10 mouse cellular contexts compared by ENCODE assay signal in genomic region chr6:4483937-4484601, GRCm38 (mm10). TPM values are rescaled to one million over a fixed set of nuclear protein-coding genes. Genes with fewer than 3 reads are reported as not detected.
A peak's percentile ranks its signal among the peaks of the same experiment; 100 is the strongest.
DNase-seq lines count a peak whose midpoint lies in the region; ATAC-seq lines count a peak whose summit lies in the region.
"Had no signal": no experiment of that assay in that cellular context is flagged by ENCODE, and none has a peak within 500 bp of the region (broad histone marks: within the 10 kb centered on the region; RNA-seq: fewer than 3 reads in every experiment).

No protein-coding gene starts in this region.

- H3K4me1 ChIP-seq in hindbrain, embryonic 10.5 days (replicated peaks) = peaks cover 19% of the 10 kb centered on the region
- H3K4me1 ChIP-seq in hindbrain, embryonic 16.5 days (ENCODE audit: control insufficient read depth, insufficient read depth, low read depth, low read length) = no peaks in the 10 kb centered on the region
- peaks cover 20% of the 10 kb centered on the region for H3K4me1 ChIP-seq in heart, embryonic 12.5 days (replicated peaks)

- no peak for ATAC-seq in hindbrain, embryonic 16.5 days
- ATAC-seq in heart, embryonic 12.5 days (ENCODE audit: insufficient number of reproducible peaks, low FRiP score) = 0 out of 2 replicates have a peak, but pooled peaks have one; percentile 22
- no peak for ATAC-seq in CD4-positive, CD25-positive, alpha-beta regulatory T cell, adult 4 months

- H3K36me3 ChIP-seq in hindbrain, embryonic 10.5 days = no peaks in the 10 kb centered on the region
- no peaks in the 10 kb centered on the region for H3K36me3 ChIP-seq in hindbrain, embryonic 16.5 days (ENCODE audit: control insufficient read depth, insufficient read depth, low read length)
- H3K36me3 ChIP-seq in heart, embryonic 12.5 days = no peaks in the 10 kb centered on the region

- H3K27me3 ChIP-seq in hindbrain, embryonic 10.5 days (ENCODE audit: insufficient read depth, poor library complexity, severe bottlenecking) = no peaks in the 10 kb centered on the region
- no peaks in the 10 kb centered on the region for H3K27me3 ChIP-seq in hindbrain, embryonic 16.5 days (replicated peaks; ENCODE audit: control insufficient read depth, insufficient read depth, low read length)
- H3K27me3 ChIP-seq in heart, embryonic 12.5 days (replicated peaks) = no peaks in the 10 kb centered on the region

- H3K9me3 ChIP-seq in hindbrain, embryonic 10.5 days = no peaks in the 10 kb centered on the region
- no peaks in the 10 kb centered on the region for H3K9me3 ChIP-seq in hindbrain, embryonic 16.5 days (ENCODE audit: control insufficient read depth, low read length)
- no peaks in the 10 kb centered on the region for H3K9me3 ChIP-seq in heart, embryonic 12.5 days (replicated peaks)

- 66% methylated on average over 7 of the region's 7 CpGs for WGBS in hindbrain, embryonic 10.5 days
- 64% methylated on average over 7 of the region's 7 CpGs for WGBS in hindbrain, embryonic 16.5 days
- WGBS in heart, embryonic 12.5 days = 34% methylated on average over 7 of the region's 7 CpGs

- H3K9ac ChIP-seq in hindbrain, embryonic 16.5 days (ENCODE audit: low read depth, low read length) = no peak overlapping the region
- H3K9ac ChIP-seq in heart, embryonic 12.5 days = no peak overlapping the region
- H3K9ac ChIP-seq: hindbrain, embryonic 14.5 days had no signal

- H3K27ac ChIP-seq in hindbrain, embryonic 10.5 days = peak overlapping the region; percentile 35; the same call in 1 of the 2 replicates
- no peak overlapping the region for H3K27ac ChIP-seq in hindbrain, embryonic 16.5 days (ENCODE audit: low read depth, low read length)
- H3K27ac ChIP-seq in heart, embryonic 12.5 days (ENCODE audit: poor library complexity, severe bottlenecking) = peak overlapping the region; percentile 24
- H3K27ac ChIP-seq: hindbrain, embryonic 14.5 days had no signal

- peak; percentile 25 for DNase-seq in hindbrain, embryonic 10.5 days (ENCODE audit: low spot score)
- peak; percentile 63 for DNase-seq in embryo, embryonic 11 days
- peak; percentile 36 for DNase-seq in lung, postnatal 10 days
- no peak for DNase-seq in thymus, postnatal 25 days
- no peak for DNase-seq in adrenal gland, postnatal 25 days
- DNase-seq: cerebellum, postnatal 10 days had no signal

- no peak overlapping the region for H3K4me3 ChIP-seq in hindbrain, embryonic 10.5 days
- H3K4me3 ChIP-seq in hindbrain, embryonic 16.5 days (ENCODE audit: low read length) = no peak overlapping the region
- H3K4me3 ChIP-seq in heart, embryonic 12.5 days = no peak overlapping the region

- H3K4me2 ChIP-seq in hindbrain, embryonic 16.5 days (ENCODE audit: low read length) = no peak overlapping the region
- peak overlapping the region; percentile 9; the same call in 1 of the 2 replicates for H3K4me2 ChIP-seq in heart, embryonic 12.5 days
- H3K4me2 ChIP-seq: hindbrain, embryonic 14.5 days had no signal

RNA-seq across cellular contexts. Expression of gene Col1a2, which starts 20.5 kb away (rescaled TPM):
- polyA plus RNA-seq in hindbrain, embryonic 10.5 days (2016; fragmentation: Nextera tagmentation; extraction: Ambion mirVana) = 99.8 and 130 TPM in 2 replicates
- polyA plus RNA-seq in hindbrain, embryonic 16.5 days (2015; fragmentation: Nextera tagmentation; extraction: Ambion mirVana) = 114 and 205 TPM in 2 replicates
- polyA plus RNA-seq in heart, embryonic 12.5 days (2016; fragmentation: Nextera tagmentation; extraction: Ambion mirVana) = 230 and 232 TPM in 2 replicates
- under 1 TPM in 1 of 2 experiments, not detected in 1; 0.14 TPM for polyA plus RNA-seq in CD4-positive, CD25-positive, alpha-beta regulatory T cell, adult 4 months (2017; shearing (Covaris generic))
- total RNA-seq in adrenal gland, postnatal 25 days (2021) = 92.1 and 93.5 TPM in 2 replicates

Comparison
In these comparisons a context has a peak if more than half of its experiments do, and no peak if none do; other contexts are left out.
1. DNase-seq: peak in hindbrain, embryonic 10.5 days (single experiment), embryo, embryonic 11 days (single experiment) and lung, postnatal 10 days (single experiment); none in thymus, postnatal 25 days (single experiment) and adrenal gland, postnatal 25 days (single experiment).
2. RNA of gene Col1a2, which starts 20.5 kb away (polyA plus RNA-seq): 230 to 232 TPM in heart, embryonic 12.5 days, 99.8 to 130 TPM in hindbrain, embryonic 10.5 days and 114 to 205 TPM in hindbrain, embryonic 16.5 days; 0.14 TPM in CD4-positive, CD25-positive, alpha-beta regulatory T cell, adult 4 months; every median in the first group is over 10 times any median in the second.